Mouse (Mus musculus) hindbrain, embryonic 10.5 days (tissue): ENCODE data around the gene Tmem120a. TPM values are rescaled to one million over a fixed set of nuclear protein-coding genes. Genes with fewer than 3 reads are reported as not detected.

Source experiments
- DNase-seq: peaks from one replicate; pipeline ENCODE4 v3.0.0-alpha.2; 2017; ENCODE audit warnings: low spot score
- H3K27ac ChIP-seq: fragments of 300-500 bp; sonication (generic); 2 replicates; pipeline ENCODE4 v1.5.1; 2016; ENCODE audit warnings: mild to moderate bottlenecking, moderate library complexity
- H3K27me3 ChIP-seq: fragments of 300-500 bp; sonication (generic); 2 replicates; pipeline ENCODE4 v1.6.1; 2016; ENCODE audit warnings: mild to moderate bottlenecking; ENCODE audit not compliant: poor library complexity, insufficient read depth, severe bottlenecking
- H3K36me3 ChIP-seq: fragments of 300-500 bp; sonication (generic); 2 replicates; pipeline ENCODE4 v1.6.1; 2016; ENCODE audit warnings: mild to moderate bottlenecking, moderate library complexity
- H3K4me1 ChIP-seq: fragments of 300-500 bp; sonication (generic); replicated peaks from 2 replicates; pipeline ENCODE4 v1.6.1; 2016; ENCODE audit warnings: mild to moderate bottlenecking
- H3K4me3 ChIP-seq: fragments of 300-500 bp; sonication (generic); 2 replicates; pipeline ENCODE4 v1.5.1; 2016; ENCODE audit warnings: mild to moderate bottlenecking, moderate library complexity
- H3K9me3 ChIP-seq: fragments of 300-500 bp; sonication (generic); 2 replicates; pipeline ENCODE4 v1.6.1; 2016; ENCODE audit warnings: mild to moderate bottlenecking, moderate library complexity
- WGBS: fragments of 180-500 bp; shearing (Covaris S2); methylation state at CpG from one replicate; pipeline ENCODE4 v1.1.7; 2016; 5-methylcytosine and 5-hydroxymethylcytosine counted together
- polyA plus RNA-seq: library from polyadenylated mRNA; unstranded; fragments of >200 nt; fragmentation: Nextera tagmentation; extraction: Ambion mirVana; gene quantifications from 2 replicates; pipeline ENCODE4 v1.2.1, GENCODE M21; 2016

The Tmem120a gene
- polyA plus RNA-seq, 1 experiment from 2014 or later: 74.3 TPM

DNA sequence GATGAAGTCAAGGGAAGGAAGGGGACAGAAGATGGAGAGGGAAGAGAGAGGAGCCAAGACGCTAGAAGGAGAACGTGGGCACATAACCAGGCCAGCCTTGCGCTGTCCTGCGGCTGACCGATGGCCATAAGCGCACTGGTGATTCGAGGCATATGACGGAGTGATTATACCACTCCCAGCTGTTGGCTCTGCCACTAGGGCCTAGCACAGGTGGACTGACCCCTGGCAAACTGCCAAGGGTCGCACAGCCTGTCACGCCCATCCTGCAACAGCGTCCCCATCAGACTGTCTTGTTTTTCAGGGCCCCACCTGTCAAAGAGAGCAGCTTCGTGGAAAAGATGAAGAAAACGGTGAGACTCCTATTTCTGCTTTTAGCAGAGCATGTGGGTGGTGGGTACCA lies 15.9 kb downstream of the Tmem120a start:
- H3K27ac ChIP-seq: no peak overlapping the region; the same call in 1 of the 2 replicates
- H3K4me1 ChIP-seq: peaks cover 47% of the 10 kb centered on the region
- no peak for DNase-seq
- peaks cover 57% of the 10 kb centered on the region for H3K36me3 ChIP-seq
- H3K9me3 ChIP-seq: no peaks in the 10 kb centered on the region
- 95% methylated on average over 13 of the region's 13 CpGs for WGBS
- H3K27me3 ChIP-seq: no peaks in the 10 kb centered on the region
- H3K4me3 ChIP-seq: no peak overlapping the region

DNA sequence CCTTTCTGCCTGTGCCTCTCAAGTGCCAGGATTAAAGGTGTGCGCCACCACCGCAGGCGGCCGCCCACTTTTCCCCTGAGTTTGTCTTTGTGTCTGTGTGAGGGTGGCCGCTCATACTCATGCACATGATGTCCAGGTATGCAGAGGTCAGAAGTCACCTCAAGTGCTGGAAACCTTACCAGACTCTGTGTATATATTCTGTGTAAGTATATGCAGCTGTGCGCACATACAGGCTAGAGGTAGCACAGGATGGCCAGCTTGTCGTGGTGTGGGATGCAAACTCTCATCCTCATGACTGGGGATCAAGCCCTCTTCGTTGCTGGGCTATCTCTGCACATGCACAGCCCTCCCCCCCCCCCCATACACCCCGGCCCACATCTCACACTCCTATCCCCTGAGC lies 16.4 kb downstream of the Tmem120a start:
- H3K36me3 ChIP-seq: peaks cover 52% of the 10 kb centered on the region
- H3K4me3 ChIP-seq: no peak overlapping the region
- H3K4me1 ChIP-seq: peaks cover 51% of the 10 kb centered on the region
- H3K27me3 ChIP-seq: no peaks in the 10 kb centered on the region
- WGBS: 93% methylated on average over 9 of the region's 9 CpGs
- DNase-seq: no peak
- H3K27ac ChIP-seq: peak overlapping the region; percentile 93; the same call in 1 of the 2 replicates
- H3K9me3 ChIP-seq: no peaks in the 10 kb centered on the region

DNA sequence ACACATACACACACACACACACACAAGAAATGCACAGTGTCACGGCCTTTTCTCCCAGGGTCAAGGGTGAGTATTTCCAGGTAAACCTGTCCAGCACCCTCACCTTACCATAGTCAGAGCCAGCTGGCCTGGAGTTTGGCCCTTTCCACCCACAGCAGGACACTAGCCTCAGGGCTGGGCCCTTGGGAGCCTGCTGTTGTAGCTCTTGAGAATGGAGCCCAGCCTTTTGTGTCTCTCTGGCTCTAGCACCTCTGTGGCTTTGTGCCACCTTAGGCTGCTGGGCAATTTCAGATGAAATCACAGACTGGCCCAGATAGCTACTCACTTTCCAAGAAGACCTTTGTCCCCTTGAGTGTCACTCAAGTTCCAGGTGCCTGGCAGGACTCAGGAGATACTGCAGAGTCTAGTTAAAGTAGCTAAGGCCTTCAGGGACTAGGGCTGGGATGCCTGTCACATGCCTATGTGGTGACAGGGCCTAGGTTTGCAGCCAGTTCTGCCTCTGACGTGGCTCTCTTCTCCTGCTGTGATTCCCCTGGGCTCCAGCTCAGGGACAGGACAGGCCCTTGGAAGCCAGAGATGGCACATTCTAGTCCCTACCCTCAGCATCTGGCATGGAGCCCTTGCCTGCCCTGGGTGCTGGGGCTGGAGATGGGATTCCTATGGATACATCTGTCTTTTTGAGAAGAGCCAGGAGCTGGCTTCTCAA lies 17.5 kb downstream of the Tmem120a start:
- H3K4me3 ChIP-seq: peak overlapping the region; percentile 49
- H3K4me1 ChIP-seq: peaks cover 59% of the 10 kb centered on the region
- H3K27ac ChIP-seq: peak overlapping the region; percentile 93
- H3K27me3 ChIP-seq: no peaks in the 10 kb centered on the region
- WGBS: 72% methylated on average over 2 of the region's 2 CpGs
- H3K36me3 ChIP-seq: peaks cover 45% of the 10 kb centered on the region
- DNase-seq: no peak
- H3K9me3 ChIP-seq: no peaks in the 10 kb centered on the region

DNA sequence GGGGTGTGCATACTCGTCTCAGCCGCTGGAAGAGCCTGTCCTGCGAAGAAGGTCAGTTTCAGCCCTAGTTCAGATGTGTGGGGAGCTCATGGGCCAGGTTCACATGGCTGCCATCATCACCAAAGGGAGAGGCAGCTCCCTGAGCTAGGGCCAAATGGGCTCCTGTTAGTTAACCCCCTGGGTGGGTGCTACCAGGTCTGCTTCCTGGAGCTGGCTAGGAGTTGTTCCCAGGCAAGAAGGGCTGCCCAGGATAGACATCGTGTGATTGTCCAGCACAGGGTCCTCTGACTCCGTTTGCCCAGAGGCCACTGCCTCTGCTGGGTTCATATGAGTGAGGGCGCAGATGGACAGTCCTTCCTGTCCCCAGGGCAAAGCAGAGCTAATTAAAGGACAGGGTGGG lies 18.3 kb downstream of the Tmem120a start:
- Histone ChIP-seq H3K9me3 (no peaks in the 10 kb centered on the region), H3K4me1 (peaks cover 59% of the 10 kb centered on the region), H3K27ac (peak overlapping the region; percentile 93), H3K36me3 (peaks cover 40% of the 10 kb centered on the region), H3K4me3 (peak overlapping the region; percentile 49), H3K27me3 (no peaks in the 10 kb centered on the region)
- DNase-seq: no peak
- 27% methylated on average over 6 of the region's 6 CpGs for WGBS

- peak; percentile 81 for DNase-seq
- H3K36me3 ChIP-seq: peaks cover 38% of the 10 kb centered on the region
- WGBS: 4% methylated on average over 8 of the region's 8 CpGs
- peak overlapping the region; percentile 93 for H3K27ac ChIP-seq
- H3K4me3 ChIP-seq: peak overlapping the region; percentile 49
- peaks cover 61% of the 10 kb centered on the region for H3K4me1 ChIP-seq
- no peaks in the 10 kb centered on the region for H3K9me3 ChIP-seq
- H3K27me3 ChIP-seq: no peaks in the 10 kb centered on the region
Measured at GRCm38 (mm10) chr5:135725391-135725841, 18.8 kb downstream of the Tmem120a start.

DNA sequence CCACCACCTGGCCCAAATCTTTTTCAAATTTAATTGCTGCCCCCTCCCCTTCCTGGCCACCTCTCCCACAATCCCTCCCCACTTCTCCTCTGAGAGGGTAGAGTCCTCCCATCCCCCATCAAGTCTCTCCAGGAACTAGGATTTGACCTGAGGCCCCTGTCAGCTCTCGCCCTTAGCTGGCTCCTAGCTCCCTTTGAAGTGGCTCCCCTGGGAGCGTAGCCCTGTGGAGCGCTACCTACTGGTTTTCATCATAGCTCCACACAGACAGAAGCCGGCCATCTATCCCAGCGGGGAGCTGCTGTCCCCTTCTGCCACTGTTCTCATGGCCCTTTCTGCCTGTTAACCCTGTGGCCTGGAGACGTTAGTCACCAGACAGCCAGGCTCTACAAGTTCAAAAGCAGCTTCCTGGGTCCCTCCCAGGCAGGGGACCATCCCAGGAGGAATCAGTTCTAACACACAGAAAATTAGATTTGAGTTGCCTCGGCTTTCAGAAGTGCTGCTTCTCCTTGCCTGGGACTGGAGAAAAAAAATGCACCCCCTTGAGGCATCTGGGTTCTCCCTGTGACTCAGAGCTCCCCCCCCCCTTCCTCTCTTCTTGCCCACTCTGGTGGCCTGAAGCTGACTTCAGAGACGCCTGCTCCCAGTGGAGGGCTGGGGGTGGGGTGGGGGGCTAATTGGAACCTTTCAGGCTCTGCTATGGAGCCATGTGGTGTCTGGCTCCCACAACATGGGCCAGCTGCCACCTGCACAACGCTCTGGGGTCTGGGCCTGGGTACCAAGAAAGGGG lies 19.5 kb downstream of the Tmem120a start:
- Histone ChIP-seq H3K27ac (peak overlapping the region; percentile 93), H3K27me3 (no peaks in the 10 kb centered on the region), H3K4me3 (peak overlapping the region; percentile 49), H3K9me3 (no peaks in the 10 kb centered on the region), H3K36me3 (peaks cover 38% of the 10 kb centered on the region), H3K4me1 (peaks cover 65% of the 10 kb centered on the region)
- DNase-seq: peak; percentile 76
- WGBS: 3% methylated on average over 9 of the region's 9 CpGs

- WGBS: 77% methylated on average over 3 of the region's 3 CpGs
- peaks cover 65% of the 10 kb centered on the region for H3K4me1 ChIP-seq
Measured at GRCm38 (mm10) chr5:135723165-135723751, 21.0 kb downstream of the Tmem120a start.

DNA sequence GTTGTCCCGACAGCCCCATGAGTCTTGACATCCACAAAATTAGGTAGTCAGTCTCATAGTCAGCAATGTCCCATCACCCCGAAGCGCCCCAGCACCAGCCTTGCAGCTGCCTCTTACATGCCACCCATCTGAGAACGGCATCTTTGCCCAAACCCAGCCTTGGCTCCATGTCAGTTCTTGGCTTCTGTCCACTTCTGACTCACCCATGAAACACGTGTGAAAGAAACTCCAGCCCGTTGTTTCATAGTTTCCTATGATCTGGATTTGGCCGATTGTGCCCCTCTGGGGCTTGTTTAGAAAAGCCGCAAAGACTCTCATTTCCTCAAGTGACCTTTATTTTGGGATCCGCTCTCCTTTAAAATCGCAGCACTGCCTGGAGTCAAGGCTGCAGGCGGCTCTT lies 22.1 kb downstream of the Tmem120a start:
- Histone ChIP-seq H3K4me1 (peaks cover 56% of the 10 kb centered on the region), H3K9me3 (no peaks in the 10 kb centered on the region), H3K27me3 (no peaks in the 10 kb centered on the region), H3K27ac (0 out of 2 replicates have a peak overlapping the region, but pooled peaks have one; percentile 18), H3K36me3 (peaks cover 39% of the 10 kb centered on the region), H3K4me3 (no peak overlapping the region)
- WGBS: 88% methylated on average over 11 of the region's 11 CpGs
- no peak for DNase-seq

More at GRCm38 (mm10) chr5:135723165-135723751, 21.0 kb downstream of the Tmem120a start:
- Histone ChIP-seq H3K27ac (0 out of 2 replicates have a peak overlapping the region, but pooled peaks have one; percentile 29), H3K9me3 (no peaks in the 10 kb centered on the region), H3K36me3 (peaks cover 35% of the 10 kb centered on the region), H3K27me3 (no peaks in the 10 kb centered on the region), H3K4me3 (no peak overlapping the region)
- DNase-seq: no peak

DNA sequence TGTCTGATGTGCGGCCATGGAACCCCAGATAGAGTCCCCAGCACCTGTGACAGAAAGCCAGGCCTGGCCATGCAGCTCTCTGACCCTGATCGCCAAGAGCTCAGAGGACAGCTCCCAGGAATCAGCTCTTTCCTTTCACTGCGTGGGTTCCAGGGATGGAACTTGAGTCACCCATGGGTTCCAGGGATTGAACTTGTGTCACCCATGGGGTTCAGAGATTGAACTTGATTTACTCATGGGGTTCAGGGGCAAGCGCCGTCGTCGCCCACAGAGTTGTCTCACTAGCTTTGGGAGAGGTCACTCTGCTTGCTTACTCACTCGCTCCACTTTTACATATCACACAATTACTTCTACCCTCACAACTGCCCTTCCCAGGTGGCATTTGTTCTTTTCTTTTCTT lies 23.2 kb downstream of the Tmem120a start:
- H3K9me3 ChIP-seq: no peaks in the 10 kb centered on the region
- 94% methylated on average over 8 of the region's 8 CpGs for WGBS
- no peak overlapping the region for H3K27ac ChIP-seq
- H3K36me3 ChIP-seq: peaks cover 49% of the 10 kb centered on the region
- H3K4me3 ChIP-seq: no peak overlapping the region
- DNase-seq: no peak
- H3K27me3 ChIP-seq: no peaks in the 10 kb centered on the region
- peaks cover 45% of the 10 kb centered on the region for H3K4me1 ChIP-seq

DNA sequence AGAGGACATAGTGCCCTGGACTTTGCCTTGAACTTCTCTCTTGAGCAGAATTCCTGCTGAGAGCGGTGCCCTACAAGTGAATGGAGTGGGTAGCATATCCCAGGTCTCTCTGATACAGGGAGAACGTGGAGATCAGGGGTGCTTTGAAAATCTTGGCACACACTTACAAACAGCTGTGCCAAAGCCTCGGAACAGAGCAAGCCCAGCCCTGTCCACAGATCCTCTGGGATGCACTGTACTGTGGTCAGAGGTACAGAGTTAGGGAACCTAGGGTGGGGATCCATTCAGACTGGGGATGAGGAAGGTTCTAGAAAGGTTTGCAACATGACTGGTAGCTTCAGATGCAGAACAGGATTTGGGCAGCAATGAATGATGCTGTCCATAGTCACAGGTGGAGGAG lies 24.1 kb downstream of the Tmem120a start:
- no peak for DNase-seq
- Histone ChIP-seq H3K27ac (no peak overlapping the region), H3K27me3 (no peaks in the 10 kb centered on the region), H3K36me3 (peaks cover 55% of the 10 kb centered on the region), H3K9me3 (no peaks in the 10 kb centered on the region), H3K4me1 (peaks cover 41% of the 10 kb centered on the region), H3K4me3 (no peak overlapping the region)
- 88% methylated on average over 3 of the region's 3 CpGs for WGBS

DNA sequence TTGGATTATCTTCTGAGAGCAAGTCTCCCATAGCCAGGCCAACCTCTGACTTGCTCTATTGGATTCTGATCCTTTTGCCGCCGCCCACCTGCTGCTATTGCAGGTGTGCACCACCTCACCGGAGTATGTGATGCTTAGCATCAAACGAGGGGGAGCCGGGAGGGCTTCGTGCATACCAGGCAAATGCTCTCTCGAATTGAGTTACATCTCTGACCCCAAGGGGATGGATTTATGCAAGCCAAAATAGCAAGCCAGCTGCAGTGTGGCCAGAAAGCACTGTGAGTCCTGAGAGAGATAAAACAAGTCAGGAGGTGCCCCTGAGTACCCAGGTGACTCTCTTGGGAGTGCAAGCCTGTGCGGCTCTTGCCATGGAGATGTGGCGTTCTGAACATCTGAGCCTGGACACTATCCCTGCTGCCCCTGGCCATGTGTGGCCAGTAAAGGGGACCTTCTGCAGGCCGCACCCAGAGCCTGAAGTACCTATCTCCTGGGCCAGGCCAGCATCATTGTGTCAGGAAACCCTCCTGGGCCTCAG lies 24.6 kb downstream of the Tmem120a start:
- Histone ChIP-seq H3K9me3 (no peaks in the 10 kb centered on the region), H3K4me1 (peaks cover 36% of the 10 kb centered on the region), H3K27me3 (no peaks in the 10 kb centered on the region), H3K4me3 (no peak overlapping the region), H3K27ac (no peak overlapping the region), H3K36me3 (peaks cover 55% of the 10 kb centered on the region)
- 87% methylated on average over 10 of the region's 10 CpGs for WGBS
- no peak for DNase-seq

- Histone ChIP-seq H3K36me3 (peaks cover 55% of the 10 kb centered on the region), H3K9me3 (no peaks in the 10 kb centered on the region), H3K4me3 (no peak overlapping the region), H3K27me3 (no peaks in the 10 kb centered on the region), H3K4me1 (peaks cover 37% of the 10 kb centered on the region), H3K27ac (no peak overlapping the region)
- DNase-seq: no peak
- WGBS: 51% methylated on average over 10 of the region's 10 CpGs
Measured at GRCm38 (mm10) chr5:135715624-135716023, 28.6 kb downstream of the Tmem120a start.
